Mouse (Mus musculus) layer of hippocampus, adult 18-20 months (tissue): ENCODE data around the gene Ddb2. TPM values are rescaled to one million over a fixed set of nuclear protein-coding genes. Genes with fewer than 3 reads are reported as not detected.

Experiments used
- DNase-seq, 2 experiments: peaks; one replicate each; pipeline ENCODE4 v3.0.0; 2022; ENCODE audit warnings: low spot score in 2 of 2
- long read RNA-seq: library from polyadenylated mRNA; stranded (forward); transcript quantifications from one replicate; pipeline ENCODE4 v2.0.0, GENCODE M21; 2021
- total RNA-seq, 2 experiments: library from RNA; stranded (reverse); gene quantifications; 2 replicates each; pipeline ENCODE4 v1.2.3; 2021

Gene Ddb2
- total RNA-seq: 10 to 100 TPM in 1 of 2 experiments, 1 to 10 TPM in 1; 9.5 to 11.2 TPM
- long read RNA-seq, partial matches to known transcripts: 0 of 8 reads
- long read RNA-seq, other reads (novel, unspliced or antisense): 4 of 8 reads

- peak; percentile 84 to 88 for DNase-seq
These were observed at the start of gene Ddb2 for GRCm38 (mm10) chr2:91236601-91237510. Ddb2 (minus strand) TSS chr2:91236982.

GRCm38 (mm10) chr2:91285885-91286505 is 49.2 kb upstream of the Ddb2 start:
- peak; percentile 72 to 90 for DNase-seq

GRCm38 (mm10) chr2:91284375-91285199 is 47.8 kb upstream of the Ddb2 start:
- peak in 1 of 2 experiments; percentile 67 for DNase-seq

GRCm38 (mm10) chr2:91283972-91284371 is 47.2 kb upstream of the Ddb2 start:
- no peak for DNase-seq

- DNase-seq: no peak
These were observed 44.6 kb upstream of the Ddb2 start for GRCm38 (mm10) chr2:91281366-91281765.

- no peak for DNase-seq
These were observed 42.6 kb upstream of the Ddb2 start for GRCm38 (mm10) chr2:91279372-91279755.

- peak in 1 of 2 experiments; percentile 64 for DNase-seq
These were observed 42.1 kb upstream of the Ddb2 start for GRCm38 (mm10) chr2:91278749-91279371.

GRCm38 (mm10) chr2:91269687-91270133 is 32.9 kb upstream of the Ddb2 start:
- DNase-seq: no peak

GRCm38 (mm10) chr2:91268706-91269105 is 31.9 kb upstream of the Ddb2 start:
- no peak for DNase-seq

- no peak for DNase-seq
These were observed 31.3 kb upstream of the Ddb2 start for GRCm38 (mm10) chr2:91268042-91268441.

GRCm38 (mm10) chr2:91264711-91265681 is 28.2 kb upstream of the Ddb2 start, which contains the start of gene Arfgap2:
Arfgap2 (plus strand) TSS chr2:91264974.
- DNase-seq: peak; percentile 98 to 99

GRCm38 (mm10) chr2:91263692-91264660 is 27.2 kb upstream of the Ddb2 start:
- no peak for DNase-seq

GRCm38 (mm10) chr2:91259493-91259892 is 22.7 kb upstream of the Ddb2 start:
- DNase-seq: no peak

GRCm38 (mm10) chr2:91258830-91259229 is 22.0 kb upstream of the Ddb2 start:
- no peak for DNase-seq

- DNase-seq: peak in 1 of 2 experiments; percentile 59
These were observed 21.3 kb upstream of the Ddb2 start for GRCm38 (mm10) chr2:91258054-91258453.

- DNase-seq: no peak
These were observed 20.6 kb upstream of the Ddb2 start for GRCm38 (mm10) chr2:91257126-91257980.
